Mouse (Mus musculus) ES-E14 (cell line): ENCODE measurements around the gene Gm11127.
"Not testable (repeated sequence)": the region's sequence is repeated elsewhere in the genome, so short reads cannot be mapped to it uniquely, and the experiment has no call there.

ENCODE experiments used
- HCFC1 ChIP-seq: IDR thresholded peaks from 2 replicates; pipeline ENCODE4 v1.6.1; 2012; ENCODE audit warnings: low read length, inconsistent platforms, borderline replicate concordance; ENCODE audit not compliant: insufficient read depth
- MAFK ChIP-seq: IDR thresholded peaks from 2 replicates; pipeline ENCODE4 v1.6.1; 2014; ENCODE audit warnings: mild to moderate bottlenecking, low read depth, low read length, inconsistent platforms; ENCODE audit not compliant: insufficient read depth

GRCm38 (mm10) chr17:36099603-36100002 lies 41.4 kb upstream of the Gm11127 start:
- not testable (repeated sequence) for TF ChIP-seq HCFC1, MAFK
